8 mouse cellular contexts compared by ENCODE assay signal in genomic region chr16:21332862-21333222, GRCm38 (mm10).
DNase-seq lines count a peak whose midpoint lies in the region; ATAC-seq and TF ChIP-seq lines count a peak whose summit lies in the region.

No protein-coding gene starts in this region.

- ATAC-seq in cerebellum, adult (ENCODE audit: insufficient number of reproducible peaks, low FRiP score, low TSS enrichment) = peak; percentile 17; the same call in 1 of the 2 replicates
- ATAC-seq in liver, embryonic 11.5 days (replicated peaks; ENCODE audit: low FRiP score) = peak; percentile 83

- H3K4me2 ChIP-seq in liver, embryonic 11.5 days = peak overlapping the region; percentile 84

- TF ChIP-seq CTCF in spleen, adult 2 months (IDR thresholded peaks at IDR 0.05; ENCODE audit: extremely low read depth, insufficient read depth, insufficient read length, insufficient replicate concordance) = no peak

- DNase-seq in cerebellum, adult 11-12 months = no peak
- no peak for DNase-seq in spleen, adult 2 months (ENCODE audit: low read depth in 1 of 2, low spot score in 2 of 2)
- no peak for DNase-seq in spleen, postnatal 36 days (ENCODE audit: low spot score in 2 of 2)
- no peak for DNase-seq in liver, embryonic 11.5 days (ENCODE audit: low spot score)
- DNase-seq in telencephalon, adult 2 months (ENCODE audit: low read depth, low spot score) = peak; percentile 24
- DNase-seq in urinary bladder, adult 2 months (ENCODE audit: low spot score) = no peak
- no peak for DNase-seq in ovary, postnatal 10 days (ENCODE audit: low spot score)

- H3K9ac ChIP-seq in liver, embryonic 11.5 days (ENCODE audit: low read depth, low read length) = peak overlapping the region; percentile 87

- WGBS in spleen, adult 2 months = 2% methylated on average over 14 of the region's 14 CpGs
- 2% methylated on average over 14 of the region's 14 CpGs for WGBS in liver, embryonic 11.5 days

- no peak for TF ChIP-seq POLR2A in spleen, adult 2 months (IDR thresholded peaks at IDR 0.05; ENCODE audit: low read depth, low read length)

- H3K27me3 ChIP-seq in spleen, adult 2 months (ENCODE audit: control insufficient read depth, insufficient read depth, low read length) = no peaks in the 10 kb centered on the region
- no peaks in the 10 kb centered on the region for H3K27me3 ChIP-seq in liver, embryonic 11.5 days (replicated peaks; ENCODE audit: control insufficient read depth, insufficient read depth, low read length)

- H3K4me1 ChIP-seq in spleen, adult 2 months (ENCODE audit: control insufficient read depth, insufficient read depth, insufficient read length) = peaks cover 6% of the 10 kb centered on the region; the same call in 1 of the 2 replicates
- peaks cover 2% of the 10 kb centered on the region; the same call in 1 of the 2 replicates for H3K4me1 ChIP-seq in liver, embryonic 11.5 days (replicated peaks; ENCODE audit: control insufficient read depth, insufficient read depth, low read length)

- H3K9me3 ChIP-seq in liver, embryonic 11.5 days (ENCODE audit: control insufficient read depth, low read length) = no peaks in the 10 kb centered on the region

- H3K27ac ChIP-seq in spleen, adult 2 months (ENCODE audit: insufficient read depth, low read length) = peak overlapping the region; percentile 86
- H3K27ac ChIP-seq in liver, embryonic 11.5 days (ENCODE audit: low read depth, low read length) = peak overlapping the region; percentile 77

- H3K4me3 ChIP-seq in spleen, adult 2 months (ENCODE audit: extremely low read depth, insufficient read depth, insufficient read length) = peak overlapping the region; percentile 78
- H3K4me3 ChIP-seq in liver, embryonic 11.5 days (ENCODE audit: low read depth, low read length) = peak overlapping the region; percentile 73

- no peaks in the 10 kb centered on the region for H3K36me3 ChIP-seq in spleen, adult 2 months (ENCODE audit: control insufficient read depth, insufficient read depth, low read length)
- H3K36me3 ChIP-seq in liver, embryonic 11.5 days (ENCODE audit: control insufficient read depth, insufficient read depth, low read length) = no peaks in the 10 kb centered on the region
